Mouse (Mus musculus) neural tube, embryonic 13.5 days (tissue): ENCODE measurements around the gene A730071L15Rik. TPM values are rescaled to one million over a fixed set of nuclear protein-coding genes. Genes with fewer than 3 reads are reported as not detected.

Source experiments
- ATAC-seq: fragments of 200-750 bp; cut with Nextera tagmentation; 2 replicates; pipeline ENCODE4 v1.8.0; 2017; ENCODE audit warnings: low read depth, mild to moderate bottlenecking, moderate TSS enrichment, moderate library complexity
- H3K27ac ChIP-seq: fragments of 300-500 bp; sonication (generic); replicated peaks from 2 replicates; pipeline ENCODE4 v1.5.1; 2015; ENCODE audit warnings: moderate library complexity, mild to moderate bottlenecking, inconsistent platforms
- H3K27me3 ChIP-seq: fragments of 300-500 bp; sonication (generic); 2 replicates; pipeline ENCODE4 v1.6.1; 2015; ENCODE audit warnings: mild to moderate bottlenecking, inconsistent platforms
- H3K36me3 ChIP-seq: fragments of 300-500 bp; sonication (generic); 2 replicates; pipeline ENCODE4 v1.6.1; 2015; ENCODE audit warnings: mild to moderate bottlenecking, inconsistent platforms
- H3K4me1 ChIP-seq: fragments of 300-500 bp; sonication (generic); replicated peaks from 2 replicates; pipeline ENCODE4 v1.6.1; 2015; ENCODE audit warnings: inconsistent platforms
- H3K4me2 ChIP-seq: fragments of 300-500 bp; sonication (generic); 2 replicates; pipeline ENCODE4 v1.6.1; 2015; ENCODE audit warnings: inconsistent platforms, mild to moderate bottlenecking, moderate library complexity
- H3K4me3 ChIP-seq: fragments of 300-500 bp; sonication (generic); 2 replicates; pipeline ENCODE4 v1.5.1; 2015; ENCODE audit warnings: mild to moderate bottlenecking, inconsistent platforms
- H3K9ac ChIP-seq: fragments of 300-500 bp; sonication (generic); 2 replicates; pipeline ENCODE4 v1.6.1; 2015; ENCODE audit warnings: moderate library complexity, mild to moderate bottlenecking, inconsistent platforms
- H3K9me3 ChIP-seq: fragments of 300-500 bp; sonication (generic); 2 replicates; pipeline ENCODE4 v1.6.1; 2016; ENCODE audit warnings: inconsistent platforms
- WGBS: fragments of 180-500 bp; shearing (Covaris S2); methylation state at CpG from one replicate; pipeline ENCODE4 v1.1.7; 2015; 5-methylcytosine and 5-hydroxymethylcytosine counted together
- polyA plus RNA-seq: library from polyadenylated mRNA; unstranded; fragments of >200 nt; fragmentation: Nextera tagmentation; extraction: Ambion mirVana; gene quantifications from 2 replicates; pipeline ENCODE4 v1.2.1, GENCODE M21; 2015

A730071L15Rik gene
- polyA plus RNA-seq, 1 experiment from 2014 or later = 0.46 TPM

DNA sequence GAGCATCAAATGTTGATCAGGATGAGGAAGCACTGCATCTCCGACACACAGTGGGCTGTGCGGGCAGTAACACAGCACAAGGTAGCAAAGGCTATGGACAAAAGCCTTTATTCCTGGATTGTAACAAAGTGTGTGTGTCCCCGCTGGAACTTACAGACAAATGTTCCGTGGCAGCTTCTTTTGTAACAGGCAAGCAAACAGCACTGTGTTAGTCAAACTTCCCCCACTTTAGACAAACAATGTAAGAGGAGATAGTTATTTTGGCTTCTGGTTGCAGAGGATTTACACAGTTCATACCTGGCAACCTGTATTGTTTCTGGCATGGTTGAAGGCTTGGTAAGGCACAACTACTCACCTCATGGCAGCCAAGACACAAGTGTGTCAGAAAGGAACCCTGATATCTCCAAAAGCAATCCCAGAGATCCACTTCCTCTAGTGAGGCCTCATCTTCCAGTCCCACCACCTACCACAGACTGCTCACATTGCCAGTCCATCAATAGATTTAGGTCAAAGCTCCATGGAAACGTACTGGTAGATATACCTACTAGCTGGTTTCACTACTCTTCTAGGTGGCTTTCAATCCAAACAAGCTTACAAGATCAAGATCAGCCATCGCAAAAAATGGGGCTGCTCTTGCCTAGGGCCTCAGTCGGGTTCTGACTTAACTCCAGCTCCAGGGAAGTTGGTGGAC lies 34.3 kb upstream of the A730071L15Rik start:
- Histone ChIP-seq H3K9ac (no peak overlapping the region), H3K27ac (no peak overlapping the region), H3K4me1 (peaks cover 10% of the 10 kb centered on the region; the same call in 1 of the 2 replicates), H3K4me2 (no peak overlapping the region), H3K27me3 (no peaks in the 10 kb centered on the region), H3K36me3 (no peaks in the 10 kb centered on the region), H3K4me3 (no peak overlapping the region), H3K9me3 (no peaks in the 10 kb centered on the region)
- WGBS = 91% methylated on average over 7 of the region's 7 CpGs
- ATAC-seq = no peak

DNA sequence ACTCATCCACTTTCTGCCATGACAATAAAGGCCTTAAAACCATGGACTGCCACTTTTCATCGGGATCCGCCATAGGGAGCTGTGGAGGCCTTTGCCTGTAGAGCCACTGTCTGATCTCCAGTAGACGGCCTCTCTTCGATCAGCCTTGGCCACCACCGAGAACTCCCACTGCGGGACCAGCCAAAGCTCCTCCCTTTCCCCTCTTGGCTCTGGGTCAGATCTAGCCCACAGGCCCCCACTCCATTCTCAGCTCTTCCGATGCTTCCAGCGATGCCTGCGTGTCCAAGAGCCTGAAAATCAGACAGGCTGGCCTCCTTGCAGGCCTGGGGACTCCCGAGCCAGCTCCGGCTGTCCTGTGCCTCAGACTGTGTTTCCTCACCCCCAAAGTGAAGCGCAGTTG lies 33.5 kb upstream of the A730071L15Rik start:
- Histone ChIP-seq H3K27me3 (no peaks in the 10 kb centered on the region), H3K36me3 (no peaks in the 10 kb centered on the region), H3K4me1 (peaks cover 4% of the 10 kb centered on the region; the same call in 1 of the 2 replicates), H3K9me3 (no peaks in the 10 kb centered on the region), H3K9ac (no peak overlapping the region), H3K27ac (no peak overlapping the region), H3K4me2 (no peak overlapping the region), H3K4me3 (no peak overlapping the region)
- ATAC-seq = no peak
- 91% methylated on average over 12 of the region's 12 CpGs for WGBS

DNA sequence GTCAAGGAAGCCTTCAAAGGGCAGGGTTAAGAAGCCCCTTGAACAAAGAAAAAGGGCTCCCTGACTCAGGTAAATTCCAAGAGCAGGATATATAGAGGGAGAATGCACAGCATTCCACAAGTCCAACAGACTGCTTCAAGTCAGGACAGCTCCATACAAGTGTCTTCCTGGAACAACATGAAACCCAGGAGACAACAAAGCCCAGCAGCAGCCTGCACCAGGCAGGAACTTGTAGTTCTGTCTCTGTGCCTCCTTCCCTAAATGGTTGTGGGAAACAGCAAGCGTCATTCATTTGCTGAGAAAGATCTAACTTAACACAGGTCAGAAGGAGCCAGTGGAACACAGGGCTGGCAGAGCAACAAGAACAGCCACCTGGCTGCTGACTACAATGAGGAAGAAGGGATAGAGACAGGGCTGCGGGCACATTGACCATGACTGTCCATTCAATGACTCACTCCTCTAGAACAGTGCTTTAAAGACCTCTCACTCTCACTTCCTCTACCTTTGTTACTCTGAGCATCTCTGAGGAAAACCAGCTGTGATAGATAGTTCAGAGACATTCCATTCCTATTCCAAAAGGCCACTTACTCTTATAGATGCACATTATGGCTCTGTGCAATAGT lies 30.7 kb upstream of the A730071L15Rik start:
- no peaks in the 10 kb centered on the region for H3K36me3 ChIP-seq
- 97% methylated on average over 2 of the region's 2 CpGs for WGBS
- no peak overlapping the region for H3K4me3 ChIP-seq
- H3K4me2 ChIP-seq = no peak overlapping the region
- H3K27ac ChIP-seq = no peak overlapping the region
- peaks cover 4% of the 10 kb centered on the region; the same call in 1 of the 2 replicates for H3K4me1 ChIP-seq
- no peak for ATAC-seq
- no peaks in the 10 kb centered on the region for H3K27me3 ChIP-seq
- no peak overlapping the region for H3K9ac ChIP-seq
- no peaks in the 10 kb centered on the region for H3K9me3 ChIP-seq

- Histone ChIP-seq H3K27me3 (no peaks in the 10 kb centered on the region), H3K4me3 (no peak overlapping the region), H3K36me3 (no peaks in the 10 kb centered on the region), H3K9ac (no peak overlapping the region), H3K27ac (no peak overlapping the region), H3K9me3 (no peaks in the 10 kb centered on the region), H3K4me1 (peaks cover 25% of the 10 kb centered on the region), H3K4me2 (no peak overlapping the region)
- no peak for ATAC-seq
- 84% methylated on average over 7 of the region's 7 CpGs for WGBS
Measured at GRCm38 (mm10) chr11:6174719-6175118, 25.1 kb upstream of the A730071L15Rik start.

DNA sequence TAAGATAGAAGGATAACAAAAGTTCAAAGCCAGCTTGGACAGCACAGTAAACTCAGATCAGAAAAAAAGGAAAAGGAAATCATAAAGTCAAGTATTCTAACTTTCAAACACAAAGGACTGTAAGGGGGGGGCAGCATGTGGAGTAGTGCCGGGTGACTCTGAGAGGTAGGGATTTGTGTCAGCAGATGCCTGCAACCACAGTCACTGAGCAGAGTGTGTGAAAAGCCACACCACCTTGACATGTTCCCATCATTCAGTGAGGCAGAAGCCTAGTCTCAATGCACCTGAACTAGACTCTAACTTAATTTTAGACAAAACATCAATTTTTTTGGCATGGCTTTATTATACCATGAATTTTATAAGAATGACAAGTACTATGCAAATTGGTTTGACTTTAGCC lies 24.3 kb upstream of the A730071L15Rik start:
- 85% methylated on average over 1 of the region's 1 CpGs for WGBS

DNA sequence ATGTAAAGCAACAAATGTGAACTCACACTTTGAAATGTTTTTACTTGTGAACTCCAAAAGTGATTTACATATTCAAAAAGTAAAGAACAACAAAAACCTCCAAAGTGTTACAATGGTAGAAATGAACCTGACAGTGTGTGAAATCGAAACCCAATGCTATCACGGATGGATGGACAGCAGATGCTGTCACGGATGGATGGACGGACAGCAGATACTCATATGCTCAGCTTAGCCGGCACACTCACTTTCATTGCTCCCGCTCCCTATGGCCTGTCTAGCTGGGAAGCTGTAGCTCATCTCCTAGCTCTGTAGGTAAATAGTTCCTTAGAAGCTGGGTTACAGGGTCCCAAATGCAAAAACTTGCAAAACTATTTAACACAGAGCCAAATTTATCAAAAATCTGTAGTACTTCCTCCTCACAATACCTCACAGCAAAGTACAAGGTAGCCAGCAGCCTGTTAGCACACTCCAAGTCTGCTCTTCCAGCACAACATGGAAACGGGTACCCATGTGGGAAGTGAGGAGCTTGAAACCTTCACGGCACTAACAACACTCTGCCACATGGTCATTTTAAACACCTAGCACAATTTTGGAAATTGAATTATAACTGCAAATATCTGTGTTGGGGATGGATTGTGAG lies 21.9 kb upstream of the A730071L15Rik start:
- peaks cover 41% of the 10 kb centered on the region for H3K4me1 ChIP-seq
- H3K9ac ChIP-seq = no peak overlapping the region
- H3K27ac ChIP-seq = 0 out of 2 replicates have a peak overlapping the region, but pooled peaks have one; percentile 3
- H3K36me3 ChIP-seq = no peaks in the 10 kb centered on the region
- no peak overlapping the region for H3K4me2 ChIP-seq
- H3K9me3 ChIP-seq = no peaks in the 10 kb centered on the region
- no peak for ATAC-seq
- whole genome bisulfite sequencing = 54% methylated on average over 8 of the region's 8 CpGs
- no peaks in the 10 kb centered on the region for H3K27me3 ChIP-seq
- no peak overlapping the region for H3K4me3 ChIP-seq

More for the DNA sequence above, 24.3 kb upstream of the A730071L15Rik start:
- no peaks in the 10 kb centered on the region for H3K9me3 ChIP-seq
- H3K4me1 ChIP-seq = peaks cover 32% of the 10 kb centered on the region
- no peak overlapping the region for H3K4me3 ChIP-seq
- no peak overlapping the region for H3K4me2 ChIP-seq
- no peak for ATAC-seq
- no peaks in the 10 kb centered on the region for H3K36me3 ChIP-seq
- no peaks in the 10 kb centered on the region for H3K27me3 ChIP-seq
- no peak overlapping the region for H3K9ac ChIP-seq
- no peak overlapping the region for H3K27ac ChIP-seq

- Histone ChIP-seq H3K9me3 (no peaks in the 10 kb centered on the region), H3K27me3 (no peaks in the 10 kb centered on the region), H3K4me1 (peaks cover 46% of the 10 kb centered on the region), H3K36me3 (no peaks in the 10 kb centered on the region), H3K4me2 (no peak overlapping the region), H3K27ac (peak overlapping the region; percentile 50; the same call in 1 of the 2 replicates), H3K4me3 (no peak overlapping the region), H3K9ac (no peak overlapping the region)
- 11% methylated on average over 2 of the region's 2 CpGs for WGBS
- ATAC-seq = 0 out of 2 replicates have a peak, but pooled peaks have one; percentile 17
Measured at GRCm38 (mm10) chr11:6178673-6179166, 21.1 kb upstream of the A730071L15Rik start.

DNA sequence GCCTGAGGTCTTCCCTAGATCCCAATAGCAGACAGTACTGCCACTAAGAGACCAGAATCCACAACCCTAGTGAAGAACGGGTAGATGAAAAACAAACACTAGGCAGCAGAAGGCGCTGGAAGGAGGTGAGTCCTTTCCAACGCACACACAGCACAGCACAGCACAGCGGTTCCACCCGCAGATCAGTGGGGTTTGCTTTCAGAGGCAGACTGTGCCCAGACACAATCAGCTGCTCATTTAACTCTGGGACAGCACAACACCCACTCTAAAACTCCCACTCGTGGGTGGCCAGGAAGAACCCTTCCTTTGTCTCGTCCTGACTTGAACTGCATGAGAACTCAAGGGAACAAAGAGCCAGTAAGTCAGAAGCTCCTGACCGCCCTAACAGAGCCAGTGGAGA lies 20.6 kb upstream of the A730071L15Rik start:
- Histone ChIP-seq H3K36me3 (no peaks in the 10 kb centered on the region), H3K9ac (no peak overlapping the region), H3K4me1 (peaks cover 50% of the 10 kb centered on the region), H3K9me3 (no peaks in the 10 kb centered on the region), H3K4me2 (no peak overlapping the region), H3K27me3 (no peaks in the 10 kb centered on the region), H3K4me3 (no peak overlapping the region), H3K27ac (peak overlapping the region; percentile 7; the same call in 1 of the 2 replicates)
- ATAC-seq = no peak
- 15% methylated on average over 8 of the region's 8 CpGs for WGBS

DNA sequence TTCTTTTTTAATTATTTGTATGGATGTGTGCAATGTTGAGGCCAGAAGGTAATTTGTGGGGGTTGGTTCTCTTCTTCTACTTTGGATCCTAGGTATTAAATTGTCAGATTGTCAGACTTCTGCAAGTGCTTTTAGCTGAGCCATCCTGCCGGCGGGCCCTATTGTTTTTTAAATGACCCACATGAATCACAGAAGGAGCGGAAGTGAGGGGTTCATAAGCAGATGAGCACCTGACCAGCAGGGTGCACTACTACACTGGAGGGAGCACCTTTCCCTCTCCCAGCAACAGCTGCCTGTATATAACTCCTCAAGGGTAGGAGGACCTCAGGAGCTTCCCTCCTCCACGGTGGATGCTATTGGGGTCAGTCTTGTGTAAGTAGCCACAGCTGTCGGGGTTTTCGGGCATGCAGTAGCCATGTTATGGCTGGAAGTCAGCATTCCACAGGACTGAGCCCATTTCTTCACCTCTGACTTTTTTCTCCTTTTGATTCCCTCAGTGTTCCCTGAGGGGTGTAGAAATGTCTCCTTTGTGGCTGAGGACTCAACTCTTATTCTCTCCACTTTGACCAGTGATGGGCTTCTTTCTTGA lies 18.9 kb upstream of the A730071L15Rik start:
- no peak overlapping the region for H3K27ac ChIP-seq
- ATAC-seq = no peak
- no peak overlapping the region for H3K4me3 ChIP-seq
- no peak overlapping the region for H3K9ac ChIP-seq
- 42% methylated on average over 6 of the region's 6 CpGs for WGBS
- H3K4me2 ChIP-seq = no peak overlapping the region
- no peaks in the 10 kb centered on the region for H3K36me3 ChIP-seq
- no peaks in the 10 kb centered on the region for H3K27me3 ChIP-seq
- no peaks in the 10 kb centered on the region for H3K9me3 ChIP-seq
- H3K4me1 ChIP-seq = peaks cover 57% of the 10 kb centered on the region

- Histone ChIP-seq H3K4me1 (peaks cover 58% of the 10 kb centered on the region), H3K36me3 (no peaks in the 10 kb centered on the region), H3K4me2 (no peak overlapping the region), H3K27ac (0 out of 2 replicates have a peak overlapping the region, but pooled peaks have one; percentile 18), H3K9me3 (no peaks in the 10 kb centered on the region), H3K27me3 (no peaks in the 10 kb centered on the region), H3K4me3 (no peak overlapping the region), H3K9ac (no peak overlapping the region)
- WGBS = 65% methylated on average over 2 of the region's 2 CpGs
- no peak for ATAC-seq
Measured at GRCm38 (mm10) chr11:6183246-6183645, 16.6 kb upstream of the A730071L15Rik start.

GRCm38 (mm10) chr11:6184202-6184935 lies 15.5 kb upstream of the A730071L15Rik start:
- peaks cover under 1% of the 10 kb centered on the region for H3K36me3 ChIP-seq
- peak overlapping the region; percentile 10; the same call in 1 of the 2 replicates for H3K9ac ChIP-seq
- H3K4me1 ChIP-seq = peaks cover 47% of the 10 kb centered on the region
- H3K4me2 ChIP-seq = no peak overlapping the region
- 40% methylated on average over 11 of the region's 11 CpGs for WGBS
- no peaks in the 10 kb centered on the region for H3K9me3 ChIP-seq
- no peak for ATAC-seq
- H3K27ac ChIP-seq = peak overlapping the region; percentile 49
- no peak overlapping the region for H3K4me3 ChIP-seq
- H3K27me3 ChIP-seq = no peaks in the 10 kb centered on the region
